Mouse (Mus musculus) stomach, embryonic 16.5 days (tissue): Measurements from ENCODE around the gene Arl8a. TPM values are rescaled to one million over a fixed set of nuclear protein-coding genes. Genes with fewer than 3 reads are reported as not detected.
"Not testable (repeated sequence)": the region's sequence is repeated elsewhere in the genome, so short reads cannot be mapped to it uniquely, and the experiment has no call there.

Experiments
- ATAC-seq: fragments of 200-750 bp; cut with Nextera tagmentation; 2 replicates; pipeline ENCODE4 v1.8.0; 2017; ENCODE audit warnings: moderate number of reproducible peaks, moderate TSS enrichment; ENCODE audit not compliant: insufficient read depth, low FRiP score
- H3K27ac ChIP-seq: fragments of 300-500 bp; sonication (generic); 2 replicates; pipeline ENCODE4 v1.5.1; 2014; ENCODE audit warnings: low read length
- H3K27me3 ChIP-seq: fragments of 300-500 bp; sonication (generic); 2 replicates; pipeline ENCODE4 v1.6.1; 2014; ENCODE audit warnings: low read length, control low read depth, mixed read lengths; ENCODE audit not compliant: control insufficient read depth, insufficient read depth
- H3K36me3 ChIP-seq: fragments of 300-500 bp; sonication (generic); 2 replicates; pipeline ENCODE4 v1.6.1; 2014; ENCODE audit warnings: low read length; ENCODE audit not compliant: control insufficient read depth, insufficient read depth
- H3K4me1 ChIP-seq: fragments of 300-500 bp; sonication (generic); 2 replicates; pipeline ENCODE4 v1.6.1; 2014; ENCODE audit warnings: low read length, control low read depth, mixed read lengths; ENCODE audit not compliant: control insufficient read depth, insufficient read depth
- H3K4me2 ChIP-seq: fragments of 300-500 bp; sonication (generic); 2 replicates; pipeline ENCODE4 v1.6.1; 2014; ENCODE audit warnings: low read depth, low read length, mixed read lengths
- H3K4me3 ChIP-seq: fragments of 300-500 bp; sonication (generic); replicated peaks from 2 replicates; pipeline ENCODE4 v1.5.1; 2014; ENCODE audit warnings: mild to moderate bottlenecking, low read length
- H3K9ac ChIP-seq: fragments of 300-500 bp; sonication (generic); 2 replicates; pipeline ENCODE4 v1.6.1; 2014; ENCODE audit warnings: low read length
- H3K9me3 ChIP-seq: fragments of 300-500 bp; sonication (generic); replicated peaks from 2 replicates; pipeline ENCODE4 v1.6.1; 2016; ENCODE audit warnings: low read length, control low read depth; ENCODE audit not compliant: control insufficient read depth
- WGBS: fragments of 180-500 bp; shearing (Covaris S2); extraction: QIAGEN DNeasy Blood & Tissue Kit; methylation state at CpG from one replicate; pipeline ENCODE4 v1.1.7; 2014; 5-methylcytosine and 5-hydroxymethylcytosine counted together
- polyA plus RNA-seq: library from polyadenylated mRNA; unstranded; fragments of >200 nt; fragmentation: Nextera tagmentation; extraction: Ambion mirVana; gene quantifications from 2 replicates; pipeline ENCODE4 v1.2.1, GENCODE M21; 2015

The Arl8a gene
- 35.3 and 37.6 TPM in 2 replicates for polyA plus RNA-seq

- Histone ChIP-seq H3K4me1 (peaks cover 20% of the 10 kb centered on the region), H3K4me3 (peak within 1 kb of the TSS; percentile 97), H3K36me3 (no peaks in the 10 kb centered on the region), H3K4me2 (peak within 1 kb of the TSS; percentile 77), H3K27ac (peak within 1 kb of the TSS; percentile 94), H3K27me3 (no peaks in the 10 kb centered on the region), H3K9me3 (no peaks in the 10 kb centered on the region), H3K9ac (peak within 1 kb of the TSS; percentile 95)
- ATAC-seq: peak; percentile 92
- 1% methylated on average over 66 of the region's 78 CpGs for WGBS
Measured at GRCm38 (mm10) chr1:135146077-135146945, at the start of gene Arl8a. Gene Arl8a (plus strand): TSS chr1:135146824.

DNA sequence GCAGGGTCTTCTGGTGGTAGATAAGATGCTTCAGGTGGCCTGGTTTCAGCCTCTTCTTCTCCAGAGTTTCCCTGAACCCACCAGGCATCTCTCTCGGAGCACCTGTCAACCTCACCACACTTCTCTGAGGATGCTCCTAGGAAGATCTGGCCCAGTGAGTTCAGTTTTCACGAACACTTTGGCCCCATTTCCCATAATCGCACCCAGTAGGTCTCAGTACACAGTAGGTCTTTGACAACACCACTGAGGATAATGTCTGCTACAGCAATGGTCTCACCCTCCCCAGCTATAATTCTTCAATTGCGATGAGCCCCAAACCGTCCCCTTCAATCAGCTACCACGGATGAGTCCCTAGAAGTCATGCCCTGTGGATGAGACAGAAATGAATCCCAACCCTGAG is 49.2 kb upstream of the Arl8a start:
- no peak overlapping the region for H3K9ac ChIP-seq
- no peak for ATAC-seq

GRCm38 (mm10) chr1:135098441-135098840 is 48.2 kb upstream of the Arl8a start:
- Histone ChIP-seq H3K4me1 (no peaks in the 10 kb centered on the region), H3K27me3 (peaks cover 14% of the 10 kb centered on the region), H3K36me3 (no peaks in the 10 kb centered on the region), H3K4me2 (no peak overlapping the region), H3K9ac (no peak overlapping the region), H3K27ac (no peak overlapping the region), H3K4me3 (no peak overlapping the region), H3K9me3 (no peaks in the 10 kb centered on the region)
- WGBS: 78% methylated on average over 7 of the region's 7 CpGs
- no peak for ATAC-seq

More for the DNA sequence above, 49.2 kb upstream of the Arl8a start:
- Histone ChIP-seq H3K4me2 (no peak overlapping the region), H3K36me3 (no peaks in the 10 kb centered on the region), H3K27me3 (peaks cover 10% of the 10 kb centered on the region), H3K9me3 (no peaks in the 10 kb centered on the region), H3K27ac (no peak overlapping the region), H3K4me3 (no peak overlapping the region), H3K4me1 (no peaks in the 10 kb centered on the region)
- WGBS: 94% methylated on average over 6 of the region's 6 CpGs

DNA sequence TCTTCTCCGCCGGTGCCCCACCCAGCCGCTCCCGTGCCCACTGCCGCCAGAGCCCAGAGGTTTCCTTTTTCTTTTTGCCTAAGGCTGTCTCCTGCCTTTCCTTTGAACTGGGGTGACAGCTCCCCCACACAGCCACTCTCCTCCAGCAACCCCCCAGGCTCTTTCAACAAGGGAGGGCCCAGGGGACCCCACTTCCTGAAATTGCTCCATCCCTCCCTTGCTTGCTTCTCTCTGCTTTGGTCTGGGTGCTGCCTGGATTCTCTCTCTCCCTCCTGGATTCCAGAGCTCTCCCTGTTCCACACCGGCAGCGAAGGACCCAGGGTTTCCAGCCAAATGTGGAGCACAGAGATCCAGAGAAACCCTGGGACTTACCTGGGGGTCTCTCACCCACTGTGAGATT is 46.2 kb upstream of the Arl8a start:
- no peak for ATAC-seq
- Histone ChIP-seq H3K27ac (no peak overlapping the region), H3K36me3 (no peaks in the 10 kb centered on the region), H3K4me3 (no peak overlapping the region), H3K9me3 (no peaks in the 10 kb centered on the region), H3K9ac (no peak overlapping the region), H3K4me2 (no peak overlapping the region), H3K27me3 (peaks cover 22% of the 10 kb centered on the region), H3K4me1 (peaks cover under 1% of the 10 kb centered on the region)
- WGBS: 54% methylated on average over 7 of the region's 7 CpGs

DNA sequence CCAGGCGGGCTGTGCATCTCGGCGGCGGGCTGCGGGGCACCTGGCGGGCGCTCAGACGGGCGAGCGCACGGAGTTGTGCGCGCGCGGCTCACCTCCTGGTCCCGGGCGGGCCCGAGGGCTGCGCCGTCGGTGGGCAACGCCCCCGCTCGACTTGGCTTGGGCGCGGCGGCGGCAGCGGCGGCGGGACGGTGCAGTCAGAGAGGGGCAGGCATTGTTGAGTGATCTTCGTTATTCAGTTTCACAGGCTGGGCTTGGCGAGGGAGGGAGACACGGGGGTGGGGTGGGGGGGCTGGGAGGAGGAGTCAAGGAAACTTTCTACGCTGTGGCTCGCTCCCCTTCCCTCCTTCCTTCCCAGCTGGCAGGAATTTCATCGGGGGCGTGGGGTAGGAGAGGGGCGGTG is 41.5 kb upstream of the Arl8a start, which contains the start of gene Lgr6:
Gene Lgr6, minus strand, starts transcription at position 153 of the 400 bp plus-strand sequence.
- WGBS: under 1% methylated on average over 40 of the region's 40 CpGs
- H3K9me3 ChIP-seq: no peaks in the 10 kb centered on the region
- H3K36me3 ChIP-seq: no peaks in the 10 kb centered on the region
- no peak within 1 kb of the TSS for H3K27ac ChIP-seq
- H3K4me1 ChIP-seq: peaks cover 6% of the 10 kb centered on the region
- peak within 1 kb of the TSS; percentile 67 for H3K4me2 ChIP-seq
- peak within 1 kb of the TSS; percentile 46 for H3K4me3 ChIP-seq
- ATAC-seq: peak; percentile 48; the same call in 1 of the 2 replicates
- H3K27me3 ChIP-seq: peaks cover 27% of the 10 kb centered on the region
- H3K9ac ChIP-seq: peak within 1 kb of the TSS; percentile 60; the same call in 1 of the 2 replicates

DNA sequence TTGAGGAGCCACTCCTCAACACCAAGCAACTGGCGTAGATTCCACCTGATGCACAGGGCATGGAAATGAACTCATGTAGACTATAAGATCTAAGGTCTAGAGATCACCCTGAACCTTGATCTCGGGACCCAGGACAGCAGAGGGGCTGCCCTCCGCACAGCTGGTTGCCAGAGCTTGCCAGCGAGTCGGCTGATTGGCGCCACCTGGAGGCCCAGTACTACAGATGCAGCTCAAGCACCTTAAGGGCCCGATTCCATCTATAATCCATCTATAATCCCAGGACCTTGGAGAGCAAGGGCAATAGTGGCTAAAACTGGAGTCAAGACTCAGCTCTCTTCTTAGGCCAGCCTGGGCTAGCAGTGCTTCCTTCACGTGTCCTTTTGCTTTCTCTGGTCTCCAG is 40.7 kb upstream of the Arl8a start:
- Histone ChIP-seq H3K36me3 (no peaks in the 10 kb centered on the region), H3K4me3 (peak overlapping the region; percentile 46; the same call in 1 of the 2 replicates), H3K9ac (no peak overlapping the region), H3K27me3 (peaks cover 27% of the 10 kb centered on the region), H3K4me1 (peaks cover 6% of the 10 kb centered on the region), H3K9me3 (no peaks in the 10 kb centered on the region), H3K27ac (no peak overlapping the region), H3K4me2 (peak overlapping the region; percentile 67; the same call in 1 of the 2 replicates)
- WGBS: 3% methylated on average over 8 of the region's 8 CpGs
- peak; percentile 9; the same call in 1 of the 2 replicates for ATAC-seq

DNA sequence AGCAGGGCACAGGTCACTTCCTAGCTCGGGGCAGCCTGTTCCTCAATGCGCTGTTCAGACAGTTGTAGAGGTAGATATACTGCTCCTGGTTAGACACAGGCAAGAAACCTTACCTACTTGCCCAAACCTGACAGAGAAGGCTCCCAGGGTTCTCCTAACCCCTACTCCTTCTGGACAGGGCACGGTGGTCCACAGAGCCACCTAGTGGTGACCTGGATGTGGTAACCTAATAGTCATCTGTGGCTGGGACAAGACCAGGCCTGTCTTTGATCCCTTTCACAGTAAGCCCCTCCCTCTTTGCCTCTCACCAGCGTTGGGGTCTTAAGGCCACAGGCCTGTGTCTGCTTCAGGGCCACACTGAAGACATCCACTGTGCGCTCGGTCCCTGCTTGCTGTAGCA is 38.0 kb upstream of the Arl8a start:
- Histone ChIP-seq H3K9me3 (no peaks in the 10 kb centered on the region), H3K36me3 (no peaks in the 10 kb centered on the region), H3K27me3 (peaks cover 15% of the 10 kb centered on the region), H3K27ac (no peak overlapping the region), H3K4me3 (no peak overlapping the region), H3K4me1 (peaks cover 6% of the 10 kb centered on the region), H3K4me2 (no peak overlapping the region), H3K9ac (no peak overlapping the region)
- no peak for ATAC-seq
- 50% methylated on average over 6 of the region's 6 CpGs for WGBS

DNA sequence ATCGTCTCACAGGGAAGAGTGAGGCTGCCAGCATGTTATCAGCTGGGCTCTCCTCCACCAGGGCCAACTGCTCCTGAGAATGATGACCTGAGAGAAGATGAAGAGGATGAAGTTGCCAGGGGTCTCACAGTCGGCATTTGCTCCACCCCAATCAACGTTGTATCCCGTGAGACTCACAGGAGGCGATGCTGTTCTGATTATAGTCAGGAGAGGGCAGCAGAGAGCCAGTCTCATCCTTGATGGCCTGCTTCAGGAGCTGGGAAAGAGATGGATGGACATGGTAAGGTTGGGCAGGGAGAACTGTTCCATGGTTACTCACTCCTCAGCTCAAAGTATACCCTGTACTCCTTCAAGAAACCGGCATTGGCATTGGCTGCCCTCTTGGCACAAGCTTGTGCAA is 36.5 kb upstream of the Arl8a start:
- Histone ChIP-seq H3K4me3 (no peak overlapping the region), H3K36me3 (no peaks in the 10 kb centered on the region), H3K9ac (no peak overlapping the region), H3K4me2 (no peak overlapping the region), H3K27me3 (peaks cover 9% of the 10 kb centered on the region; the same call in 1 of the 2 replicates), H3K27ac (no peak overlapping the region), H3K9me3 (no peaks in the 10 kb centered on the region), H3K4me1 (peaks cover 6% of the 10 kb centered on the region)
- ATAC-seq: no peak
- WGBS: 17% methylated on average over 6 of the region's 6 CpGs

- not testable (repeated sequence) for H3K4me3 ChIP-seq, H3K4me2 ChIP-seq, H3K36me3 ChIP-seq, H3K9me3 ChIP-seq, H3K27me3 ChIP-seq, ATAC-seq, H3K4me1 ChIP-seq, H3K27ac ChIP-seq, H3K9ac ChIP-seq
- WGBS: 57% methylated on average over 4 of the region's 5 CpGs
Measured at GRCm38 (mm10) chr1:135111271-135111670, 35.4 kb upstream of the Arl8a start.
